Mouse (Mus musculus): ENCODE data around the gene Calm1. TPM values are rescaled to one million over a fixed set of nuclear protein-coding genes. Genes with fewer than 3 reads are reported as not detected.
"Not testable (repeated sequence)": the region's sequence is repeated elsewhere in the genome, so short reads cannot be mapped to it uniquely, and the experiment has no call there.

Calm1 gene
- polyA plus RNA-seq, 1 experiment = 402 TPM

GRCm38 (mm10) chr12:100194181-100194580 lies 5.1 kb upstream of the Calm1 start:
- no peak for DNase-seq (ENCODE audit: low read depth)

- DNase-seq (ENCODE audit: low read depth) = no peak
Observed at GRCm38 (mm10) chr12:100196786-100197185, 2.4 kb upstream of the Calm1 start.

- DNase-seq (ENCODE audit: low read depth) = no peak
Observed at GRCm38 (mm10) chr12:100199891-100200644, 833 bp downstream of the Calm1 start.

GRCm38 (mm10) chr12:100200645-100201362 lies 1.6 kb downstream of the Calm1 start:
- no peak for DNase-seq (ENCODE audit: low read depth)

GRCm38 (mm10) chr12:100201363-100201711 lies 2.1 kb downstream of the Calm1 start:
- DNase-seq (ENCODE audit: low read depth) = no peak

GRCm38 (mm10) chr12:100201838-100202237 lies 2.6 kb downstream of the Calm1 start:
- DNase-seq (ENCODE audit: low read depth) = no peak

- no peak for DNase-seq (ENCODE audit: low read depth)
Observed at GRCm38 (mm10) chr12:100203759-100204158, 4.5 kb downstream of the Calm1 start.

GRCm38 (mm10) chr12:100205156-100205555 lies 5.9 kb downstream of the Calm1 start:
- DNase-seq (ENCODE audit: low read depth) = no peak

GRCm38 (mm10) chr12:100206521-100206920 lies 7.3 kb downstream of the Calm1 start:
- DNase-seq (ENCODE audit: low read depth) = no peak

- DNase-seq (ENCODE audit: low read depth) = no peak
Observed at GRCm38 (mm10) chr12:100206926-100207325, 7.7 kb downstream of the Calm1 start.

GRCm38 (mm10) chr12:100209701-100210478 lies 10.7 kb downstream of the Calm1 start:
- DNase-seq (ENCODE audit: low read depth) = no peak

GRCm38 (mm10) chr12:100210973-100211372 lies 11.7 kb downstream of the Calm1 start:
- no peak for DNase-seq (ENCODE audit: low read depth)

- no peak for DNase-seq (ENCODE audit: low read depth)
Observed at GRCm38 (mm10) chr12:100211453-100212185, 12.4 kb downstream of the Calm1 start.

- DNase-seq (ENCODE audit: low read depth) = no peak
Observed at GRCm38 (mm10) chr12:100212397-100212796, 13.2 kb downstream of the Calm1 start.

GRCm38 (mm10) chr12:100213162-100213561 lies 13.9 kb downstream of the Calm1 start:
- DNase-seq (ENCODE audit: low read depth) = no peak

- no peak for DNase-seq (ENCODE audit: low read depth)
Observed at GRCm38 (mm10) chr12:100214156-100214555, 14.9 kb downstream of the Calm1 start.

GRCm38 (mm10) chr12:100214738-100215137 lies 15.5 kb downstream of the Calm1 start:
- DNase-seq (ENCODE audit: low read depth) = no peak

GRCm38 (mm10) chr12:100217087-100217486 lies 17.9 kb downstream of the Calm1 start:
- DNase-seq (ENCODE audit: low read depth) = not testable (repeated sequence)

GRCm38 (mm10) chr12:100220012-100220411 lies 20.8 kb downstream of the Calm1 start:
- no peak for DNase-seq (ENCODE audit: low read depth)

- DNase-seq (ENCODE audit: low read depth) = no peak
Observed at GRCm38 (mm10) chr12:100221608-100222321, 22.5 kb downstream of the Calm1 start.
